Mouse (Mus musculus) hindbrain, embryonic 13.5 days (tissue): ENCODE results near the gene Rabep1. TPM values are rescaled to one million over a fixed set of nuclear protein-coding genes. Genes with fewer than 3 reads are reported as not detected.
A peak's percentile ranks its signal among the peaks of the same experiment; 100 is the strongest.
"Not testable (repeated sequence)": the region's sequence is repeated elsewhere in the genome, so short reads cannot be mapped to it uniquely, and the experiment has no call there.

Source experiments
- ATAC-seq: fragments of 200-750 bp; cut with Nextera tagmentation; 2 replicates; pipeline ENCODE4 v1.8.0; 2017; ENCODE audit warnings: moderate TSS enrichment; ENCODE audit not compliant: low FRiP score
- H3K27ac ChIP-seq: fragments of 300-500 bp; sonication (generic); 2 replicates; pipeline ENCODE4 v1.5.1; 2015; ENCODE audit warnings: inconsistent platforms, mild to moderate bottlenecking, moderate library complexity
- H3K27me3 ChIP-seq: fragments of 300-500 bp; sonication (generic); 2 replicates; pipeline ENCODE4 v1.6.1; 2015; ENCODE audit warnings: mild to moderate bottlenecking, inconsistent platforms
- H3K36me3 ChIP-seq: fragments of 300-500 bp; sonication (generic); 2 replicates; pipeline ENCODE4 v1.6.1; 2015; ENCODE audit warnings: mild to moderate bottlenecking, inconsistent platforms
- H3K4me1 ChIP-seq: fragments of 300-500 bp; sonication (generic); replicated peaks from 2 replicates; pipeline ENCODE4 v1.6.1; 2015; ENCODE audit warnings: inconsistent platforms
- H3K4me2 ChIP-seq: fragments of 300-500 bp; sonication (generic); 2 replicates; pipeline ENCODE4 v1.6.1; 2015; ENCODE audit warnings: inconsistent platforms, mild to moderate bottlenecking, moderate library complexity
- H3K4me3 ChIP-seq: fragments of 300-500 bp; sonication (generic); 2 replicates; pipeline ENCODE4 v1.5.1; 2015; ENCODE audit warnings: mild to moderate bottlenecking, inconsistent platforms
- H3K9ac ChIP-seq: fragments of 300-500 bp; sonication (generic); 2 replicates; pipeline ENCODE4 v1.6.1; 2015; ENCODE audit warnings: mild to moderate bottlenecking, inconsistent platforms
- H3K9me3 ChIP-seq: fragments of 300-500 bp; sonication (generic); 2 replicates; pipeline ENCODE4 v1.6.1; 2016; ENCODE audit warnings: inconsistent platforms
- WGBS: fragments of 180-500 bp; shearing (Covaris S2); methylation state at CpG from one replicate; pipeline ENCODE4 v1.1.7; 2015; 5-methylcytosine and 5-hydroxymethylcytosine counted together
- polyA plus RNA-seq: library from polyadenylated mRNA; unstranded; fragments of >200 nt; fragmentation: Nextera tagmentation; extraction: Ambion mirVana; gene quantifications from 2 replicates; pipeline ENCODE4 v1.2.1, GENCODE M21; 2015

The Rabep1 gene
- polyA plus RNA-seq, 1 experiment from 2014 or later: 87.5 TPM

DNA sequence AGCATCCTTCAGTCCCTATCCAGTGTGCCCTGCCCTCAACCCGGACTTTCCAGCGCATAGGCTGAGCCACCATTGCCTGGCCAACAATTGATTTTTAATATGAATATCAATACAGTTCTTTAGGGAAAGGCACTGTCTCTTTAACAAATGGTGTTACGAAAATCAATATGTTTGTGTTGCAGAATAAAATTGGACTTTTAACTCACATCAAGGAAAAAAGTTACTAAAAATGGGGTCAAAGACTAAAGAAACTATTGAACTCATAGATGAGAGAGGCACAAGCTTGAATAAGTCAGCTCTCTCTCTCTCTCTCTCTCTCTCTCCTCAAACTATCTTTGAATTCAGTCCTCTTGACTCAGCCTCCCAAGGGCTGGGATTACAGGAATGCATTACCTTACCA is 7.5 kb upstream of the Rabep1 start:
- 98% methylated on average over 3 of the region's 3 CpGs for whole genome bisulfite sequencing
- no peak overlapping the region for H3K4me3 ChIP-seq
- H3K4me1 ChIP-seq: no peaks in the 10 kb centered on the region
- H3K4me2 ChIP-seq: no peak overlapping the region
- no peak for ATAC-seq
- H3K9ac ChIP-seq: no peak overlapping the region
- no peaks in the 10 kb centered on the region for H3K27me3 ChIP-seq
- no peaks in the 10 kb centered on the region for H3K36me3 ChIP-seq
- peaks cover 8% of the 10 kb centered on the region; the same call in 1 of the 2 replicates for H3K9me3 ChIP-seq
- no peak overlapping the region for H3K27ac ChIP-seq

DNA sequence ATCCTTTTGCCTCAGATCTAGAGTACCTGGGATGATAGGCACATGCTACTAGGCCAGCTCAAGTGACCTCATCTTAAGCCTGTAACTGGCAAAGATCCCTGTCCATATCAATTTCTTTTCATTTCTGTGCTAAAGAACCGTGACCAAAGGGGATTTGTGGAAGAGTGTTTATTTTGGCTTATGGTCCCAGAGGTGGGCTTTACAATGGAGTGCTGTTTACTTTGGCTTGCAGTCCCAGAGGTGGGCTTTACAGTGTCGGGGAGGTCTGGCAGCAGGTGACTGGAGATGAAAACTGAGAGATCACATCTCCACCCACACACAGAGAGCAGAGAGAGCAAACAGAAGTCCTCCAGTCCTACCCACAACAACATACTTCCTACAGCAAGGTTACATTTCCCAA is 6.0 kb upstream of the Rabep1 start:
- no peaks in the 10 kb centered on the region for H3K36me3 ChIP-seq
- H3K4me3 ChIP-seq: no peak overlapping the region
- H3K9me3 ChIP-seq: peaks cover 5% of the 10 kb centered on the region; the same call in 1 of the 2 replicates
- no peaks in the 10 kb centered on the region for H3K27me3 ChIP-seq
- H3K4me2 ChIP-seq: no peak overlapping the region
- no peak overlapping the region for H3K27ac ChIP-seq
- 65% methylated on average over 2 of the region's 2 CpGs for WGBS
- ATAC-seq: no peak
- no peak overlapping the region for H3K9ac ChIP-seq
- no peaks in the 10 kb centered on the region for H3K4me1 ChIP-seq

DNA sequence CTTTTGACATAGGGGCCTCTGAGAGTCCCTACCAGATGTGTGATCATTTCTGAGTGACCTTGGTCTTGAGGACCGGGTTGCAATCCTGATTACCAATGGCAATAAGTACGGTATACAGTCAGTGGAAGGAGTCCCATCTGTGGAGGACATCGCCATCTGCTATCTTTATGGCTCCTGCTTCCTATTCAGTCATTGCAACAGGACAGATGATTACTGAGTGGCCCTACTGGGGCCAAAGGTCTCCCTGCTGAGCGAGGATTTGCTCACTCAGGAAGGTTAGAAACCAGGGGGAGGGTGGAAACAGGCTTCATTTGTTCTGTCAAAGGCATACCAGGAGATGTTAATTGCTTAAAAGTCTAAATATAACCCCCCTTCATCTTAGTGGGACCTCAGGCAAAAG is 1.6 kb upstream of the Rabep1 start:
- H3K9me3 ChIP-seq: no peaks in the 10 kb centered on the region
- H3K27me3 ChIP-seq: no peaks in the 10 kb centered on the region
- no peak overlapping the region for H3K4me2 ChIP-seq
- ATAC-seq: no peak
- H3K4me3 ChIP-seq: no peak overlapping the region
- H3K4me1 ChIP-seq: peaks cover 22% of the 10 kb centered on the region
- no peak overlapping the region for H3K27ac ChIP-seq
- no peaks in the 10 kb centered on the region for H3K36me3 ChIP-seq
- WGBS: 54% methylated on average over 4 of the region's 4 CpGs
- H3K9ac ChIP-seq: no peak overlapping the region

DNA sequence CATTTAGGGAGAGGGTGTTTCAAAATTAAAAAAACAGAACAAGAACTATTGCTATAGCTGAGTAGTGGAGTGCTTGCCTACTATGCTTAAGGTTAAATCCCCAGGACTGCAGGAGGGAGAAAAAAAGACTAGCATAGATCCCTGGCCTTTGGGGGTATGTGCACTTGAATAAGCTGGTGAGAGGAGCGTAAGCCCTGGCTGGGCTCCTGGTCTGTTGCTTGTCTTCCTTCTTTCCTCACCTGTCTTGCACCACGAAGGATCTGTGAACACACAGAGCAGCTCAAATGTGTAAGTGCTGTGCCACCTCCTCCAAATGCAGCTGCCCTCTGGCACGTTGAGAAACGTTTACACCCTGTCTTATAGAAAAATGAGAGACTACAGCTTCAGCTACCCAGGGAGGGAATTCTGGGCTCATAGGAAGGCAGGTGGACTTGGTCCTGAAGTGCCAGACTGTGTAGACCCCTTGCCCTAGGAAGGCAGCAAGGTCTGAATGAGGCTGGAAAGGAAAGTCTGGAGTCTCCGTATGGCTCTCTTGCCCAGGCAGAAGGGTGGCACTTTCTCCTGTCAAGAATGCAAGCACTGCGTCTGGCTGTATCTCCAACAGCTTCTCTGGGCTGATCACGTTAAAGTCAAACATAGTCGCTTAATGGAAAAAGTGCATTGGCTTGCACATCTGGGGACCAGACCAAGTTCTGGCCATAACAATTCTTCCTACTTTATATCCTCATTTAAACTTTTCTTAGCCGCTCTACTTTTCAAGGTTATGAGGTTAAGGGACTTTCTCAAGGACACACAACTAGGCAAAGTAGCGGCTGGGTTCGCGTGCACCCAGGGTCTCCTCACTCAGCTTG is 652 bp upstream of the Rabep1 start:
- 0 out of 2 replicates have a peak overlapping the region, but pooled peaks have one; percentile 93 for H3K27ac ChIP-seq
- peak; percentile 22; the same call in 1 of the 2 replicates for ATAC-seq
- 21% methylated on average over 12 of the region's 12 CpGs for WGBS

DNA sequence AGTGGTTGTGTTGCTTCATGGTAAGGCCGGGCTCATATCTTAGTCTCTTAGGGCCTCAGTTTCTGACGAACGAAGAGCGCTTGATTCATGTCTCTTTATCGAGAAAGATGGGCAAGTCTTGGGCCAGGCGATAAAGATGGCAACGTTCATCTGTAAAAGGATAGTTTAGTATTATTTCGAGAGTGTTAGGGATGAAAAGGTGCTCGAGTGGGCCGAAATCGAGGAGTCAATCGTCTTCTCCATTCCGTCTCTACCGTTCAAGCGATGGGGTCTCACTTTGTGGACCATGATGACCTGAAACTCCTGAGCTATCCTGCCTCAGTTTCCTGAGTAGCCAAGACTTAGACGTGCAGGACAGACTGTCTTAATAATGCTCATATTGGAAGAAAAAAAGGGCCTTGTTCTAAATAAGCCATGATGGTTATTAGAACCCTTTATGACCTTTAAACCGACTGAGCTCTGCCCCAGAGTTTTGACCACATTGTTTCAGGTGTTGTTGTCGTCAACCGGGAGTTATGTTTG is 940 bp downstream of the Rabep1 start:
- no peak overlapping the region for H3K27ac ChIP-seq
- H3K9ac ChIP-seq: peak overlapping the region; percentile 92
- H3K27me3 ChIP-seq: no peaks in the 10 kb centered on the region
- H3K4me2 ChIP-seq: peak overlapping the region; percentile 85
- WGBS: 6% methylated on average over 19 of the region's 19 CpGs
- no peak for ATAC-seq
- H3K9me3 ChIP-seq: no peaks in the 10 kb centered on the region
- H3K4me3 ChIP-seq: peak overlapping the region; percentile 88
- H3K36me3 ChIP-seq: no peaks in the 10 kb centered on the region
- H3K4me1 ChIP-seq: peaks cover 22% of the 10 kb centered on the region

More for the DNA sequence above, 652 bp upstream of the Rabep1 start:
- peaks cover 22% of the 10 kb centered on the region for H3K4me1 ChIP-seq
- H3K9me3 ChIP-seq: no peaks in the 10 kb centered on the region
- no peaks in the 10 kb centered on the region for H3K36me3 ChIP-seq
- H3K27me3 ChIP-seq: no peaks in the 10 kb centered on the region
- peak overlapping the region; percentile 85 for H3K4me2 ChIP-seq
- 0 out of 2 replicates have a peak overlapping the region, but pooled peaks have one; percentile 39 for H3K9ac ChIP-seq
- H3K4me3 ChIP-seq: peak overlapping the region; percentile 88

DNA sequence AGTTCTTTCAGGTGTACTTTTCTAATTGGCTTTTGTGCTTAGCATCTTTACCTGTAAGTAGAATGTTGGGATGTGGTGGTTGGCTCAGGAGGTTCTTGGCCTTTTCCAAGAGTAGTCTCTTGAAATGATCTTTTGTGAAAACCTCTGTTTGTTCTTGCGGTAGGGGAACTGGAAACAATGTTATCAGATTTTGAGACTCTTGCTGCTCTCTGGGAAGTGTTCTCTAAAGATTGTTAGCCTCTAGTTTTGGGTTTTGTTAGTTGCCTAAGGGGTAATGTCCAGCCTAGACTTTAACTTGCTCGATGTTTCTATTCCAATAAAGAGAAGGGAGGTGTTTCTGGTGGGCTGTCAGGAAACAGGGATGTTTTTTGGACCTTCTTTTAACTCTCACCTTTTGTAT is 1.5 kb downstream of the Rabep1 start:
- Histone ChIP-seq H3K4me2 (peak overlapping the region; percentile 85), H3K27ac (no peak overlapping the region), H3K4me3 (peak overlapping the region; percentile 88), H3K27me3 (no peaks in the 10 kb centered on the region), H3K4me1 (peaks cover 22% of the 10 kb centered on the region), H3K36me3 (no peaks in the 10 kb centered on the region), H3K9ac (peak overlapping the region; percentile 92), H3K9me3 (no peaks in the 10 kb centered on the region)
- 63% methylated on average over 2 of the region's 2 CpGs for WGBS
- ATAC-seq: no peak

DNA sequence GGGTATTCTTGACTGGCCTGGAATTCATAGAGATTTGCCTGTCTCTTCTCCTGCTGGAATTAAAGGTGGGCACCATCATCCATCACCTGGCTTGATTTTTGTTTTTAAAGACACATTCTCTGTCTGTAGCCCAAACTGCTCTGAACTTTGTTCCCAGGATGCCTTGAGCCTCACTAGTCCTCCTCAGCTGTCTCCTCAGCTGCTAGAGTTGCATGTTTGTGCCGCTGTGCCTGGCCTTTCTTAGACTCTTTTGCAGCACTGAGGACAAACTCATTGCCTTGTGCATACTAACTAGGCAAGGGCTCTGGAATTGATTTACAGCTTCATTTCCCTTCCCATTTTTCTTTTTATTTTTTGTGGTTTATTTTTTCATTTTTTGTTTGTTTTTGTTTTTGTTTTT is 15.8 kb downstream of the Rabep1 start:
- H3K36me3 ChIP-seq: no peaks in the 10 kb centered on the region
- no peaks in the 10 kb centered on the region for H3K9me3 ChIP-seq
- no peak overlapping the region for H3K4me2 ChIP-seq
- 81% methylated on average over 1 of the region's 1 CpGs for WGBS
- no peaks in the 10 kb centered on the region for H3K4me1 ChIP-seq
- ATAC-seq: no peak
- no peaks in the 10 kb centered on the region for H3K27me3 ChIP-seq
- no peak overlapping the region for H3K9ac ChIP-seq
- no peak overlapping the region for H3K27ac ChIP-seq
- H3K4me3 ChIP-seq: no peak overlapping the region

DNA sequence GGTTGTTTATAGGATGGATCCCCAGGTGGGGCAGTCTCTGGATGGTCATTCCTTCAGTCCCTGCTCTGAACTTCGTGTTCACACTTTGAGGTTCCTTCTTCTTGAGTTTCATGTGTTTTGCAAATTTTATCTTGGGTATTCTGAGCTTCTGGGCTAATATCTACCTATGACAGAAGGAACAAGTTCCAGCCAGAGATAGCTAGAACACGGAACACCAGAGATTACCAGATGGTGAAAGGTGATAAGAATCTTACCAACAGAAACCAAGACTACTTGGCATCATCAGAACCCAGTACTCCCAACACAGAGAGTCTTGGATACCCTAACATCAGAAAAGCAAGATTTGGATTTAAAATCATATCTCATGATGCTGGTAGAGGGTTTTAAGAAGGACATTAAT is 18.6 kb downstream of the Rabep1 start:
- H3K36me3 ChIP-seq, ATAC-seq, H3K27ac ChIP-seq, H3K9me3 ChIP-seq, H3K4me1 ChIP-seq, H3K27me3 ChIP-seq, H3K9ac ChIP-seq, H3K4me3 ChIP-seq, H3K4me2 ChIP-seq: not testable (repeated sequence)
- WGBS: 94% methylated on average over 2 of the region's 2 CpGs

DNA sequence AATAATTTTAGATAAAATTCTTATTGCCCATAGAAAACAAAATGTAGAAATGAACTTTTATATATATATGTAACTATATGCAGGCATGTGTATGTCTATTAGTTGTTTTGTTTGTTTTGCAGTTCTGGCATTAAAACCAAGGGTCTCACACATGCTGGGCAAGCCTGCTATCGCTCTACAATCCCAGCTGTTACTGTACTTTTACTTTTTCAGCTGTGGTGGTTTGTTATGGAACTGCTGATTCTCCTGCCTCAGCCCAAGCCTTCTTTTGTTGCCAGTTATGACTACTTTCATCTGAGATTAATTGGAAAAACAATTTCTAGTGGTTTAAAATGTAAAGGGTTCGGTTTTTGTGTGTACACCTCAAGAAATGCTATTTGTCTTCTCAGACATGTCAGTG is 20.6 kb downstream of the Rabep1 start:
- Histone ChIP-seq H3K9me3 (no peaks in the 10 kb centered on the region), H3K27me3 (no peaks in the 10 kb centered on the region), H3K4me1 (no peaks in the 10 kb centered on the region), H3K4me3 (no peak overlapping the region), H3K27ac (no peak overlapping the region), H3K36me3 (no peaks in the 10 kb centered on the region), H3K9ac (no peak overlapping the region), H3K4me2 (no peak overlapping the region)
- ATAC-seq: no peak
- 88% methylated on average over 2 of the region's 2 CpGs for WGBS

DNA sequence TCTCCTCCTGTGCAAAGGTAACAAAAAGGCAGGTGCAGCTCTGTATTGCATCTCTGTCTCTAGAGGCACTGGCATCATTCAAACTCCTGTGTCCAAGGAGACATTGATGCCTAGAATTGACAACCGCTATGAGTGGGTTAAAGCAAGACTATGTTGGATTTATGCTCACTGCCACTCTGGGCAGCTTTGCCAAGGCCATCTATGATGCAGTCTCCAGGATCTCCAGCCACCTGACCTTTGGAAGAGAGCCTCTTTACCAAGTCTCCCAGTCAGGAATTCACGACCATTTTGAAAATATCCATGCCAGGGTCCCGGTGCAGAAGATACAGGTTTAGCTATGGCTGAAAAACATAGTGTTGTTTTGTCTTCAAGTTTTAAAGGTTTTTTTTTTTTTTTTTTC is 24.7 kb downstream of the Rabep1 start:
- WGBS: 94% methylated on average over 3 of the region's 3 CpGs
- H3K27ac ChIP-seq: no peak overlapping the region
- no peak overlapping the region for H3K4me2 ChIP-seq
- peaks cover 4% of the 10 kb centered on the region; the same call in 1 of the 2 replicates for H3K4me1 ChIP-seq
- H3K36me3 ChIP-seq: no peaks in the 10 kb centered on the region
- no peaks in the 10 kb centered on the region for H3K27me3 ChIP-seq
- no peak for ATAC-seq
- no peak overlapping the region for H3K4me3 ChIP-seq
- no peaks in the 10 kb centered on the region for H3K9me3 ChIP-seq
- H3K9ac ChIP-seq: no peak overlapping the region

DNA sequence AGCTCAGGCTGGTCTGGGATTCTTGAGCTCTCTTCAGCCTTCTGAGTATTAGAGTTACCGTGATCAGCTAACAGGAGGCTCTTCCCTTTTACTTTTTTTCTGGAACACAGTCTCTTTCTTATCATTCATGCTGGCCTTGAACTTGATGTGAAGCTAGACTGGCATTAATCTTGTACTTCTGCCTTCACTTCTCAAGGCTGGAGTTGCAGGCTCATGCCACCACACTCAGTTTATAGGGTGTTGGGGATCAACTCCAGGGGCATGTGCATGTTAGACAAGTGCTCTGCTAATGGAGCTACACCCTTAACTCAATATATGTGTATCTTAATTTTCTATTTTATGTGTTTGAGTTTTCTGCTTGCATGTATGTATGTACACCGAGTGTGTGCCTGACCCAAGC is 25.2 kb downstream of the Rabep1 start:
- Histone ChIP-seq H3K27ac (no peak overlapping the region), H3K9ac (no peak overlapping the region), H3K9me3 (no peaks in the 10 kb centered on the region), H3K4me3 (no peak overlapping the region), H3K4me2 (no peak overlapping the region), H3K27me3 (no peaks in the 10 kb centered on the region), H3K4me1 (peaks cover 4% of the 10 kb centered on the region; the same call in 1 of the 2 replicates), H3K36me3 (no peaks in the 10 kb centered on the region)
- no peak for ATAC-seq
- WGBS: 94% methylated on average over 2 of the region's 2 CpGs

DNA sequence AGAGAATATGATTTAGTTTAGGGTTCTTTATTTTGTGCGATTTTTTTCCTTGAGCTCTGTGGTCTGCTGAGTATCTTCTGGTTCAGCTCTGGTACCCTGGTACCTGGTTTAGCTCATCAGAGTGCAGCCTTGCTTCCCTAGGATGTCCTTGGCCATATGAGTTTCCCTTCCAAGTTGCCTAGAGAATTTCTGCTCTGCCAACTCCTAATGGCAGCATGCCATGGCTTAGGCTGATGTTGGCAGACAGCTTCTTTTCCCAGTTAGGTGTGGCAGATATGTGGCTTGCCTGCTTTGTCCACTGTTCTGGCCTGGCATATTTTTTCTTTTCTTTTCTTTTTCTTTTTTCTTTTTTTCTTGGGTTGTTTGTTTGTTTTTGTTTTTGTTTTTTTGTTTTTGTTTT is 25.8 kb downstream of the Rabep1 start:
- 100% methylated on average over 1 of the region's 1 CpGs for WGBS
- no peak for ATAC-seq

DNA sequence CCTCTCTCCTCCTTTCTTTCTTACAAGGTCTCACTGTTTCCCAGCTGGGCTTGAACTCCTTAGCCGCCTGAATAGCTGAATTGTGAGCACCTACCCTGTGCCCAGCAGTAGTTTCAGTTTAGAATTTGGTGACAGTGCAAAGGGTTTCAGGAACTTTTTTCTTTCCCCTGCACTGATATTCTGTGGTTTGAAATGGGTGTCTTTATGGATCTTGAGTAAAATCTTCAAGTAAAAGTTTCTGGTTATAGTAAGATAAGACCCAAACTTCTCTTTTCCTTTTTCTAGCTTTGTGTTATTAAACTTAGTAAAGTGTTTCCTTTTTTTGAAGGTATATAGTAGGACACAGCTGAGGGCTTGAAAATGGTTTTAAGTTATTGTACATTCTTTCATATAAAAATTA is 26.5 kb downstream of the Rabep1 start:
- H3K9me3 ChIP-seq: no peaks in the 10 kb centered on the region
- no peak overlapping the region for H3K9ac ChIP-seq
- H3K36me3 ChIP-seq: no peaks in the 10 kb centered on the region
- H3K4me3 ChIP-seq: no peak overlapping the region
- no peaks in the 10 kb centered on the region for H3K27me3 ChIP-seq
- 81% methylated on average over 1 of the region's 1 CpGs for WGBS
- H3K4me2 ChIP-seq: no peak overlapping the region
- no peak overlapping the region for H3K27ac ChIP-seq
- ATAC-seq: no peak
- peaks cover 4% of the 10 kb centered on the region; the same call in 1 of the 2 replicates for H3K4me1 ChIP-seq

More for the DNA sequence above, 25.8 kb downstream of the Rabep1 start:
- Histone ChIP-seq H3K27ac (no peak overlapping the region), H3K4me3 (no peak overlapping the region), H3K27me3 (no peaks in the 10 kb centered on the region), H3K4me2 (no peak overlapping the region), H3K4me1 (peaks cover 4% of the 10 kb centered on the region; the same call in 1 of the 2 replicates), H3K9me3 (no peaks in the 10 kb centered on the region), H3K9ac (no peak overlapping the region), H3K36me3 (no peaks in the 10 kb centered on the region)
